In genomic region chr14:55490361-55491201, GRCm38 (mm10) we compare ENCODE assay signal across 8 mouse cellular contexts. TPM values are rescaled to one million over a fixed set of nuclear protein-coding genes. Genes with fewer than 3 reads are reported as not detected.
DNase-seq lines count a peak whose midpoint lies in the region; ATAC-seq and TF ChIP-seq lines count a peak whose summit lies in the region.

TSS of gene Carmil3 (plus strand) at chr14:55490651.

- no peaks in the 10 kb centered on the region for H3K9me3 ChIP-seq in MEL (replicated peaks; ENCODE audit: insufficient read depth, low read length)
- no peaks in the 10 kb centered on the region for H3K9me3 ChIP-seq in hindbrain, embryonic 11.5 days (ENCODE audit: control insufficient read depth, low read length)
- H3K9me3 ChIP-seq in lung, embryonic 16.5 days (ENCODE audit: control insufficient read depth, low read length), result no peaks in the 10 kb centered on the region

- no peaks in the 10 kb centered on the region for H3K79me2 ChIP-seq in MEL (ENCODE audit: control insufficient read depth, insufficient read depth, low read length, poor library complexity)

- DNase-seq in MEL (ENCODE audit: low read depth, low spot score), result peak; percentile 54
- DNase-seq in cerebellum, adult 2 months, result peak; percentile 88 to 90
- DNase-seq in hindbrain, embryonic 11.5 days (ENCODE audit: low spot score), result peak; percentile 85
- peak; percentile 83 to 88 for DNase-seq in layer of hippocampus, postnatal 14 days (ENCODE audit: low spot score in 2 of 2)
- DNase-seq in ovary, postnatal 14 days (ENCODE audit: low spot score), result peak; percentile 44
- DNase-seq in thymus, postnatal 25 days, result peak; percentile 72

- H3K27me3 ChIP-seq in MEL (ENCODE audit: control insufficient read depth in 1 of 2, insufficient read depth in 2 of 2, low read length in 2 of 2), result no peaks in the 10 kb centered on the region
- no peaks in the 10 kb centered on the region for H3K27me3 ChIP-seq in cerebellum, adult 2 months (ENCODE audit: control insufficient read depth, insufficient read depth, low read length)
- H3K27me3 ChIP-seq in hindbrain, embryonic 11.5 days (ENCODE audit: control insufficient read depth, insufficient read depth, low read length), result no peaks in the 10 kb centered on the region
- H3K27me3 ChIP-seq in lung, embryonic 16.5 days (ENCODE audit: control insufficient read depth, insufficient read depth, low read depth, low read length), result no peaks in the 10 kb centered on the region

- H3K4me3 ChIP-seq in MEL (ENCODE audit: control insufficient read depth in 1 of 2, insufficient read depth in 1 of 2, low read depth in 2 of 2, low read length in 2 of 2), result peak within 1 kb of the TSS; percentile 61 to 67
- H3K4me3 ChIP-seq in cerebellum, adult 2 months (replicated peaks; ENCODE audit: insufficient read depth, low read depth, low read length), result peak within 1 kb of the TSS; percentile 96
- peak within 1 kb of the TSS; percentile 81 for H3K4me3 ChIP-seq in hindbrain, embryonic 11.5 days (ENCODE audit: low read depth, low read length)
- H3K4me3 ChIP-seq in lung, embryonic 16.5 days (ENCODE audit: low read length), result peak within 1 kb of the TSS; percentile 69

- peaks cover 0 to 10% of the 10 kb centered on the region in 2 experiments; a peak in 2 of 4 replicates for H3K4me1 ChIP-seq in MEL (ENCODE audit: control insufficient read depth in 1 of 2, insufficient read depth in 2 of 2, low read length in 2 of 2)
- peaks cover 11% of the 10 kb centered on the region for H3K4me1 ChIP-seq in cerebellum, adult 2 months (ENCODE audit: control insufficient read depth, insufficient read depth, low read length)
- H3K4me1 ChIP-seq in hindbrain, embryonic 11.5 days (replicated peaks; ENCODE audit: control insufficient read depth, insufficient read depth, low read length), result no peaks in the 10 kb centered on the region
- H3K4me1 ChIP-seq in lung, embryonic 16.5 days (replicated peaks; ENCODE audit: control insufficient read depth, insufficient read depth, low read length), result peaks cover 7% of the 10 kb centered on the region

- no peak for TF ChIP-seq RAD21 in MEL (IDR thresholded peaks at IDR 0.05; ENCODE audit: low read depth, low read length)

- peak within 1 kb of the TSS; percentile 67 for H3K9ac ChIP-seq in MEL (ENCODE audit: control insufficient read depth, low read depth, low read length, poor library complexity, severe bottlenecking)
- H3K9ac ChIP-seq in hindbrain, embryonic 11.5 days (ENCODE audit: low read depth, low read length), result peak within 1 kb of the TSS; percentile 88
- peak within 1 kb of the TSS; percentile 67 for H3K9ac ChIP-seq in lung, embryonic 16.5 days (ENCODE audit: low read length)

- no peak for TF ChIP-seq CTCF in MEL (IDR thresholded peaks at IDR 0.05 in 2 of 3, conservative IDR thresholded peaks at IDR 0.05 in 1 of 3; ENCODE audit: control insufficient read depth in 1 of 3, insufficient read depth in 1 of 3, low read depth in 2 of 3, low read length in 3 of 3, poor library complexity in 1 of 3, severe bottlenecking in 1 of 3)
- no peak for TF ChIP-seq CTCF in cerebellum, adult 2 months (IDR thresholded peaks at IDR 0.05; ENCODE audit: borderline replicate concordance, insufficient read depth, low read depth, low read length)

- H3K27ac ChIP-seq in MEL (ENCODE audit: control insufficient read depth, low read depth, low read length), result no peak within 1 kb of the TSS
- peak within 1 kb of the TSS; percentile 71 for H3K27ac ChIP-seq in cerebellum, adult 2 months (ENCODE audit: insufficient read depth, low read length)
- H3K27ac ChIP-seq in hindbrain, embryonic 11.5 days (ENCODE audit: low read depth, low read length), result peak within 1 kb of the TSS; percentile 89
- H3K27ac ChIP-seq in lung, embryonic 16.5 days (ENCODE audit: low read length), result peak within 1 kb of the TSS; percentile 10; the same call in 1 of the 2 replicates

- H3K4me2 ChIP-seq in hindbrain, embryonic 11.5 days (replicated peaks; ENCODE audit: low read depth, low read length), result peak within 1 kb of the TSS; percentile 89
- peak within 1 kb of the TSS; percentile 100 for H3K4me2 ChIP-seq in lung, embryonic 16.5 days (ENCODE audit: low read depth, low read length)

- no peak for TF ChIP-seq EP300 in MEL (IDR thresholded peaks at IDR 0.05; ENCODE audit: low read depth in 1 of 2, low read length in 2 of 2)

- no peak for TF ChIP-seq POLR2A in MEL (IDR thresholded peaks at IDR 0.05; ENCODE audit: control insufficient read depth in 1 of 2, insufficient read depth in 1 of 2, low read depth in 1 of 2, low read length in 2 of 2, poor library complexity in 1 of 2)
- 0 out of 2 replicates have a peak, but pooled peaks have one; percentile 48 for TF ChIP-seq POLR2A in cerebellum, adult 2 months (IDR thresholded peaks at IDR 0.05; ENCODE audit: borderline replicate concordance, insufficient read depth, low read length)

- H3K36me3 ChIP-seq in MEL (ENCODE audit: control insufficient read depth in 1 of 2, insufficient read depth in 2 of 2, low read length in 2 of 2), result peaks cover 0 to 5% of the 10 kb centered on the region in 2 experiments; a peak in 2 of 4 replicates
- no peaks in the 10 kb centered on the region; the same call in 1 of the 2 replicates for H3K36me3 ChIP-seq in hindbrain, embryonic 11.5 days (ENCODE audit: control insufficient read depth, insufficient read depth, low read length)
- H3K36me3 ChIP-seq in lung, embryonic 16.5 days (ENCODE audit: control insufficient read depth, insufficient read depth, low read length), result peaks cover 3% of the 10 kb centered on the region; the same call in 1 of the 2 replicates

- peak; percentile 77 for ATAC-seq in frontal cortex, adult (ENCODE audit: low TSS enrichment)
- ATAC-seq in hindbrain, embryonic 11.5 days (ENCODE audit: low FRiP score), result peak; percentile 91
- ATAC-seq in lung, embryonic 16.5 days (ENCODE audit: low read depth), result peak; percentile 85

- WGBS in cerebellum, adult 2 months, result under 1% methylated on average over 67 of the region's 68 CpGs
- WGBS in hindbrain, embryonic 11.5 days, result under 1% methylated on average over 60 of the region's 68 CpGs
- under 1% methylated on average over 51 of the region's 68 CpGs for WGBS in lung, embryonic 16.5 days

TF ChIP-seq in MEL, 35 proteins besides CTCF, POLR2A, EP300 and RAD21:
- no peak for TF ChIP-seq ZKSCAN1 (IDR thresholded peaks at IDR 0.05; ENCODE audit: low read depth, low read length)
- TF ChIP-seq USF2 (IDR thresholded peaks at IDR 0.05; ENCODE audit: borderline replicate concordance in 1 of 2, insufficient read depth in 1 of 2, low read depth in 1 of 2, low read length in 2 of 2), result no peak
- peak; percentile 63 for TF ChIP-seq NRF1 (IDR thresholded peaks at IDR 0.05; ENCODE audit: insufficient read depth, low read depth, low read length, poor library complexity, severe bottlenecking)
- TF ChIP-seq ZNF384 (IDR thresholded peaks at IDR 0.05; ENCODE audit: low read depth, low read length), result peak; percentile 89
- TF ChIP-seq TAL1 (IDR thresholded peaks at IDR 0.05; ENCODE audit: low read length), result no peak
- TF ChIP-seq NELFE (IDR thresholded peaks at IDR 0.05; ENCODE audit: low read depth, low read length), result no peak
- no peak for TF ChIP-seq TBP (IDR thresholded peaks at IDR 0.05; ENCODE audit: low read depth, low read length)
- no peak for TF ChIP-seq UBTF (IDR thresholded peaks at IDR 0.05; ENCODE audit: borderline replicate concordance, insufficient read depth, low read depth, low read length)
- TF ChIP-seq SMC3 (IDR thresholded peaks at IDR 0.05; ENCODE audit: low read depth, low read length), result no peak
TF ChIP-seq in MEL: peak in this region for 2.

RNA-seq across cellular contexts. Expression of gene Carmil3, which starts in this region (rescaled TPM):
- total RNA-seq in MEL (2012; rRNA removed), result 0.23 and 0.27 TPM in 2 replicates
- 1 to 10 TPM in 1 of 2 experiments, not detected in 1; 2.6 TPM for polyA plus RNA-seq in MEL (2012; ENCODE audit: insufficient read depth in 1 of 2, insufficient read length in 2 of 2, low read depth in 1 of 2, low replicate concordance in 2 of 2, missing spikeins in 1 of 2)
- polyA plus RNA-seq in cerebellum, adult 2 months (2012; rRNA removed), result 109 and 119 TPM in 2 replicates
- 10.1 and 14.0 TPM in 2 replicates for polyA plus RNA-seq in hindbrain, embryonic 11.5 days (2014; fragmentation: Nextera tagmentation; extraction: Ambion mirVana)
- total RNA-seq in layer of hippocampus, postnatal 14 days (2021), result 10 to 100 TPM; 68.3 to 97.6 TPM
- 0.98 and 2.0 TPM in 2 replicates for polyA plus RNA-seq in lung, embryonic 16.5 days (2015; fragmentation: Nextera tagmentation; extraction: Ambion mirVana)

Comparison
In these comparisons a context has a peak if more than half of its experiments do, and no peak if none do; other contexts are left out.
1. RNA of gene Carmil3 (total RNA-seq): 68.3 to 97.6 TPM in layer of hippocampus, postnatal 14 days; 0.23 to 0.27 TPM in MEL; every median in the first group is over 10 times any median in the second.
2. Peak in every context shown above with its lines, with median percentiles within 50 percentile points of each other: DNase-seq, H3K4me3 ChIP-seq, H3K9ac ChIP-seq and ATAC-seq.